ENCODE assay signal across 9 mouse cellular contexts in the genomic region with DNA sequence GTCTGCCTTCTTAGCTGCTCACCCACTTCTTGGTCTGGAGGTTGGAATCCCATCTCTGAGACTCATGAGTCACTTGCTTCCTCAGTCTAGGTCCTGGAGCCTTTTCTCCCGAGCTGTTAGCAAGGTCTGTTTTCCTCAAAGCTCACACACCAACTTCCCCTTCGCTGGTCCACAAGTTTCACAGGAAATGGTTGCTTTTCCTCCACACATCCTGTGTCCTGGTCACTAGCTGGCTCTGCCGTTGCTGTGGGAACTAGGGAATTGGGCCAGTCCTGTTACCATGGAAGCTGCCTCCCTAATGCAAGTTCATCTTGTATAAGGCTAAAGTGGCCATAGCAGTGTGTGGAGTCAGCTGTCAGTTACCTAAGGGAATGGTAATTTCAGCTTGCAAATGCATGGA. TPM values are rescaled to one million over a fixed set of nuclear protein-coding genes. Genes with fewer than 3 reads are reported as not detected.
DNase-seq lines count a peak whose midpoint lies in the region; ATAC-seq and TF ChIP-seq lines count a peak whose summit lies in the region.
"Had no signal": no experiment of that assay in that cellular context is flagged by ENCODE, and none has a peak within 500 bp of the region (broad histone marks: within the 10 kb centered on the region; RNA-seq: fewer than 3 reads in every experiment).

No protein-coding gene starts in this region.

- H3K4me2 ChIP-seq in heart, embryonic 15.5 days, result no peak overlapping the region
- H3K4me2 ChIP-seq in lung, embryonic 16.5 days (ENCODE audit: low read depth, low read length), result no peak overlapping the region

- H3K4me3 ChIP-seq in cortical plate, adult 2 months (ENCODE audit: insufficient read depth, low read length), result no peak overlapping the region
- H3K4me3 ChIP-seq in heart, embryonic 15.5 days, result no peak overlapping the region
- H3K4me3 ChIP-seq in lung, embryonic 16.5 days (ENCODE audit: low read length), result no peak overlapping the region

- WGBS in heart, embryonic 15.5 days, result 37% methylated on average over 3 of the region's 3 CpGs
- WGBS in lung, embryonic 16.5 days, result 33% methylated on average over 3 of the region's 3 CpGs

- TF ChIP-seq CTCF in cortical plate, adult 2 months (IDR thresholded peaks at IDR 0.05; ENCODE audit: extremely low read depth, insufficient read depth, low read length), result no peak

- H3K9me3 ChIP-seq in heart, embryonic 15.5 days (replicated peaks), result no peaks in the 10 kb centered on the region
- no peaks in the 10 kb centered on the region for H3K9me3 ChIP-seq in lung, embryonic 16.5 days (ENCODE audit: control insufficient read depth, low read length)

- H3K27ac ChIP-seq in cortical plate, adult 2 months (ENCODE audit: insufficient read depth, low read length), result peak overlapping the region; percentile 0
- H3K27ac ChIP-seq in heart, embryonic 15.5 days, result peak overlapping the region; percentile 44; the same call in 1 of the 2 replicates
- H3K27ac ChIP-seq in lung, embryonic 16.5 days (ENCODE audit: low read length), result peak overlapping the region; percentile 26; the same call in 1 of the 2 replicates

- DNase-seq in kidney, adult 9 months, result peak; percentile 22
- DNase-seq in kidney, adult 18-20 months, result no peak
- no peak for DNase-seq in left cerebral cortex, adult 8-10 months (ENCODE audit: low spot score in 2 of 2)
- DNase-seq in cerebellum, postnatal 36 days, result no peak
- DNase-seq: cerebellum, postnatal 25 days had no signal

- ATAC-seq in heart, embryonic 15.5 days (replicated peaks; ENCODE audit: insufficient number of reproducible peaks, insufficient read depth, low FRiP score, low read depth), result peak; percentile 50; the same call in 1 of the 2 replicates
- ATAC-seq in lung, embryonic 16.5 days (ENCODE audit: low read depth), result peak; percentile 24

- H3K4me1 ChIP-seq in cortical plate, adult 2 months (ENCODE audit: control insufficient read depth, insufficient read depth, low read length), result peaks cover 39% of the 10 kb centered on the region
- peaks cover 71% of the 10 kb centered on the region for H3K4me1 ChIP-seq in heart, embryonic 15.5 days (replicated peaks)
- peaks cover 30% of the 10 kb centered on the region for H3K4me1 ChIP-seq in lung, embryonic 16.5 days (replicated peaks; ENCODE audit: control insufficient read depth, insufficient read depth, low read length)

- H3K9ac ChIP-seq in heart, embryonic 15.5 days, result no peak overlapping the region
- no peak overlapping the region for H3K9ac ChIP-seq in lung, embryonic 16.5 days (ENCODE audit: low read length)

- no peaks in the 10 kb centered on the region for H3K27me3 ChIP-seq in heart, embryonic 15.5 days
- no peaks in the 10 kb centered on the region for H3K27me3 ChIP-seq in lung, embryonic 16.5 days (ENCODE audit: control insufficient read depth, insufficient read depth, low read depth, low read length)

- peaks cover 63% of the 10 kb centered on the region for H3K36me3 ChIP-seq in heart, embryonic 15.5 days
- H3K36me3 ChIP-seq in lung, embryonic 16.5 days (ENCODE audit: control insufficient read depth, insufficient read depth, low read length), result no peaks in the 10 kb centered on the region; the same call in 1 of the 2 replicates
- H3K36me3 ChIP-seq: G1E had no signal

- no peak for TF ChIP-seq POLR2A in cortical plate, adult 2 months (IDR thresholded peaks at IDR 0.05; ENCODE audit: extremely low read depth, insufficient read depth, low read length)

RNA-seq across cellular contexts. Expression of gene Mical2, which starts 12.2 kb away (rescaled TPM):
- polyA plus RNA-seq in cortical plate, adult 2 months (2012; rRNA removed), result 371 and 405 TPM in 2 replicates
- 132 and 134 TPM in 2 replicates for polyA plus RNA-seq in heart, embryonic 15.5 days (2015; fragmentation: Nextera tagmentation; extraction: Ambion mirVana)
- 27.3 and 27.6 TPM in 2 replicates for polyA plus RNA-seq in lung, embryonic 16.5 days (2015; fragmentation: Nextera tagmentation; extraction: Ambion mirVana)
- 100 to 1,000 TPM; 370 to 442 (median 419) TPM for total RNA-seq in left cerebral cortex, adult 8-10 months (2022)
- polyA plus RNA-seq: G1E had no signal
